Mouse (Mus musculus): ENCODE measurements around the gene Bbs2. TPM values are rescaled to one million over a fixed set of nuclear protein-coding genes. Genes with fewer than 3 reads are reported as not detected.

The Bbs2 gene
- polyA plus RNA-seq, 1 experiment from 2014 or later, result 7.2 TPM

- DNase-seq (ENCODE audit: low spot score), result no peak
These were observed 5.4 kb upstream of the Bbs2 start for GRCm38 (mm10) chr8:94104146-94104545.

- DNase-seq (ENCODE audit: low spot score), result peak; percentile 3
These were observed 268 bp upstream of the Bbs2 start for GRCm38 (mm10) chr8:94098996-94099395.

GRCm38 (mm10) chr8:94094281-94094680, 4.4 kb downstream of the Bbs2 start:
- DNase-seq (ENCODE audit: low spot score), result no peak

- DNase-seq (ENCODE audit: low spot score), result no peak
These were observed 5.9 kb downstream of the Bbs2 start for GRCm38 (mm10) chr8:94092848-94093247.

- DNase-seq (ENCODE audit: low spot score), result no peak
These were observed 9.0 kb downstream of the Bbs2 start for GRCm38 (mm10) chr8:94089715-94090114.

- no peak for DNase-seq (ENCODE audit: low spot score)
These were observed 10.8 kb downstream of the Bbs2 start for GRCm38 (mm10) chr8:94087964-94088363.

GRCm38 (mm10) chr8:94076461-94077192, 22.1 kb downstream of the Bbs2 start:
- no peak for DNase-seq (ENCODE audit: low spot score)

GRCm38 (mm10) chr8:94068793-94069192, 29.9 kb downstream of the Bbs2 start:
- no peak for DNase-seq (ENCODE audit: low spot score)

- no peak for DNase-seq (ENCODE audit: low spot score)
These were observed 32.4 kb downstream of the Bbs2 start for GRCm38 (mm10) chr8:94066121-94066863.

- DNase-seq (ENCODE audit: low spot score), result peak; percentile 34
These were observed 41.4 kb downstream of the Bbs2 start for GRCm38 (mm10) chr8:94057157-94057854.

GRCm38 (mm10) chr8:94052696-94053095, 46.0 kb downstream of the Bbs2 start:
- DNase-seq (ENCODE audit: low spot score), result no peak

GRCm38 (mm10) chr8:94047845-94048244, 50.9 kb downstream of the Bbs2 start:
- DNase-seq (ENCODE audit: low spot score), result no peak

- peak; percentile 6 for DNase-seq (ENCODE audit: low spot score)
These were observed 60.9 kb downstream of the Bbs2 start for GRCm38 (mm10) chr8:94037806-94038205.

- DNase-seq (ENCODE audit: low spot score), result peak; percentile 99
These were observed 61.7 kb downstream of the Bbs2 start, which contains the start of the genes Nudt21 and Ogfod1 for GRCm38 (mm10) chr8:94036944-94037524. Nudt21 (minus strand) TSS chr8:94037031. Ogfod1 (plus strand) TSS chr8:94037198.

- DNase-seq (ENCODE audit: low spot score), result peak; percentile 68
These were observed 62.2 kb downstream of the Bbs2 start for GRCm38 (mm10) chr8:94036541-94036940.

GRCm38 (mm10) chr8:94035200-94035599, 63.5 kb downstream of the Bbs2 start:
- DNase-seq (ENCODE audit: low spot score), result no peak

GRCm38 (mm10) chr8:94033601-94034000, 65.1 kb downstream of the Bbs2 start:
- no peak for DNase-seq (ENCODE audit: low spot score)

- DNase-seq (ENCODE audit: low spot score), result no peak
These were observed 69.0 kb downstream of the Bbs2 start for GRCm38 (mm10) chr8:94029701-94030100.

- DNase-seq (ENCODE audit: low spot score), result no peak
These were observed 74.8 kb downstream of the Bbs2 start for GRCm38 (mm10) chr8:94023916-94024315.
